Mouse (Mus musculus): ENCODE data around the gene Tmem63b. TPM values are rescaled to one million over a fixed set of nuclear protein-coding genes. Genes with fewer than 3 reads are reported as not detected.

The Tmem63b gene
- total and polyA plus RNA-seq, 3 experiments: 12.3 to 37.9 TPM; not detected in 1

- Histone ChIP-seq H3K9me3 (replicated peaks; ENCODE audit: insufficient read depth, low read length) (no peaks in the 10 kb centered on the region), H3K27me3 (ENCODE audit: control insufficient read depth in 1 of 2, insufficient read depth in 2 of 2, low read length in 2 of 2) (peaks cover 0 to 2% of the 10 kb centered on the region in 2 experiments; a peak in 2 of 4 replicates), H3K4me3 (ENCODE audit: control insufficient read depth in 1 of 2, insufficient read depth in 1 of 2, low read depth in 2 of 2, low read length in 2 of 2) (no peak overlapping the region), H3K27ac (ENCODE audit: control insufficient read depth, low read depth, low read length) (no peak overlapping the region), H3K36me3 (ENCODE audit: control insufficient read depth in 1 of 2, insufficient read depth in 2 of 2, low read length in 2 of 2) (peaks cover 0 to 6% of the 10 kb centered on the region in 2 experiments; a peak in 2 of 4 replicates), H3K4me1 (ENCODE audit: control insufficient read depth in 1 of 2, insufficient read depth in 2 of 2, low read length in 2 of 2) (peaks cover 2 to 8% of the 10 kb centered on the region in 2 experiments; a peak in 2 of 4 replicates), H3K9ac (ENCODE audit: control insufficient read depth, low read depth, low read length, poor library complexity, severe bottlenecking) (no peak overlapping the region), H3K79me2 (ENCODE audit: control insufficient read depth, insufficient read depth, low read length, poor library complexity) (no peaks in the 10 kb centered on the region)
- TF ChIP-seq MAFK (IDR thresholded peaks at IDR 0.05; ENCODE audit: borderline replicate concordance, low read depth, low read length): no peak
- TF ChIP-seq ZC3H11A (IDR thresholded peaks at IDR 0.05; ENCODE audit: low read depth, low read length): no peak
- TF ChIP-seq ZNF384 (IDR thresholded peaks at IDR 0.05; ENCODE audit: low read depth, low read length): no peak
- no peak for TF ChIP-seq E2F4 (IDR thresholded peaks at IDR 0.05; ENCODE audit: borderline replicate concordance, low read depth, low read length)
- TF ChIP-seq NELFE (IDR thresholded peaks at IDR 0.05; ENCODE audit: low read depth, low read length): no peak
- TF ChIP-seq MXI1 (IDR thresholded peaks at IDR 0.05; ENCODE audit: low read depth, low read length): no peak
- TF ChIP-seq MYB (IDR thresholded peaks at IDR 0.05; ENCODE audit: low read depth, low read length): no peak
- TF ChIP-seq MEF2A (IDR thresholded peaks at IDR 0.05; ENCODE audit: extremely low read depth, insufficient replicate concordance, low read depth, low read length, poor library complexity, severe bottlenecking): no peak
- no peak for TF ChIP-seq USF1 (IDR thresholded peaks at IDR 0.05; ENCODE audit: low read depth, low read length)
- TF ChIP-seq BHLHE40 (IDR thresholded peaks at IDR 0.05; ENCODE audit: borderline replicate concordance, low read depth, low read length): no peak
- no peak for TF ChIP-seq CTCF (IDR thresholded peaks at IDR 0.05 in 2 of 3, conservative IDR thresholded peaks at IDR 0.05 in 1 of 3; ENCODE audit: control insufficient read depth in 1 of 3, insufficient read depth in 1 of 3, low read depth in 2 of 3, low read length in 3 of 3, poor library complexity in 1 of 3, severe bottlenecking in 1 of 3)
- DNase-seq (ENCODE audit: low read depth, low spot score): no peak
These were observed 52.7 kb downstream of the Tmem63b start for GRCm38 (mm10) chr17:45634033-45634432.

GRCm38 (mm10) chr17:45631940-45632339 is 54.8 kb downstream of the Tmem63b start:
- no peak overlapping the region for H3K9ac ChIP-seq (ENCODE audit: control insufficient read depth, low read depth, low read length, poor library complexity, severe bottlenecking)
- H3K4me3 ChIP-seq (ENCODE audit: control insufficient read depth in 1 of 2, insufficient read depth in 1 of 2, low read depth in 2 of 2, low read length in 2 of 2): no peak overlapping the region
- no peaks in the 10 kb centered on the region for H3K27me3 ChIP-seq (ENCODE audit: control insufficient read depth in 1 of 2, insufficient read depth in 2 of 2, low read length in 2 of 2)
- H3K9me3 ChIP-seq (replicated peaks; ENCODE audit: insufficient read depth, low read length): no peaks in the 10 kb centered on the region
- H3K36me3 ChIP-seq (ENCODE audit: control insufficient read depth in 1 of 2, insufficient read depth in 2 of 2, low read length in 2 of 2): peaks cover 0 to 9% of the 10 kb centered on the region in 2 experiments; a peak in 2 of 4 replicates
- DNase-seq (ENCODE audit: low read depth, low spot score): no peak
- peaks cover 2 to 20% of the 10 kb centered on the region in 2 experiments; a peak in 2 of 4 replicates for H3K4me1 ChIP-seq (ENCODE audit: control insufficient read depth in 1 of 2, insufficient read depth in 2 of 2, low read length in 2 of 2)
- TF ChIP-seq SMC3 (IDR thresholded peaks at IDR 0.05; ENCODE audit: low read depth, low read length): no peak
- no peaks in the 10 kb centered on the region for H3K79me2 ChIP-seq (ENCODE audit: control insufficient read depth, insufficient read depth, low read length, poor library complexity)
- H3K27ac ChIP-seq (ENCODE audit: control insufficient read depth, low read depth, low read length): no peak overlapping the region

- Histone ChIP-seq H3K9ac (ENCODE audit: control insufficient read depth, low read depth, low read length, poor library complexity, severe bottlenecking) (no peak overlapping the region), H3K27me3 (ENCODE audit: control insufficient read depth in 1 of 2, insufficient read depth in 2 of 2, low read length in 2 of 2) (no peaks in the 10 kb centered on the region), H3K9me3 (replicated peaks; ENCODE audit: insufficient read depth, low read length) (no peaks in the 10 kb centered on the region), H3K4me1 (ENCODE audit: control insufficient read depth in 1 of 2, insufficient read depth in 2 of 2, low read length in 2 of 2) (peaks cover 2 to 25% of the 10 kb centered on the region in 2 experiments; a peak in 2 of 4 replicates), H3K27ac (ENCODE audit: control insufficient read depth, low read depth, low read length) (no peak overlapping the region), H3K4me3 (ENCODE audit: control insufficient read depth in 1 of 2, insufficient read depth in 1 of 2, low read depth in 2 of 2, low read length in 2 of 2) (no peak overlapping the region), H3K79me2 (ENCODE audit: control insufficient read depth, insufficient read depth, low read length, poor library complexity) (no peaks in the 10 kb centered on the region), H3K36me3 (ENCODE audit: control insufficient read depth in 1 of 2, insufficient read depth in 2 of 2, low read length in 2 of 2) (peaks cover 0 to 12% of the 10 kb centered on the region in 2 experiments; a peak in 2 of 4 replicates)
- no peak for TF ChIP-seq JUND (IDR thresholded peaks at IDR 0.05; ENCODE audit: low read depth, low read length)
- no peak for TF ChIP-seq USF1 (IDR thresholded peaks at IDR 0.05; ENCODE audit: low read depth, low read length)
- TF ChIP-seq TCF12 (IDR thresholded peaks at IDR 0.05; ENCODE audit: low read depth, low read length): no peak
- no peak for TF ChIP-seq TBP (IDR thresholded peaks at IDR 0.05; ENCODE audit: low read depth, low read length)
- DNase-seq (ENCODE audit: low read depth, low spot score): no peak
These were observed 55.7 kb downstream of the Tmem63b start for GRCm38 (mm10) chr17:45630992-45631391.
